Mouse (Mus musculus) kidney, embryonic 14.5 days (tissue): ENCODE results near the gene Rag1. TPM values are rescaled to one million over a fixed set of nuclear protein-coding genes. Genes with fewer than 3 reads are reported as not detected.

Experiments
- ATAC-seq: fragments of 200-750 bp; cut with Nextera tagmentation; 2 replicates; pipeline ENCODE4 v1.8.0; 2017; ENCODE audit warnings: moderate number of reproducible peaks, mild to moderate bottlenecking, moderate TSS enrichment, moderate library complexity; ENCODE audit not compliant: low FRiP score, low TSS enrichment
- H3K27ac ChIP-seq: fragments of 300-500 bp; sonication (generic); 2 replicates; pipeline ENCODE4 v1.5.1; 2014; ENCODE audit warnings: low read depth, mild to moderate bottlenecking, low read length, moderate library complexity, mixed read lengths
- H3K27me3 ChIP-seq: fragments of 300-500 bp; sonication (generic); 2 replicates; pipeline ENCODE4 v1.6.1; 2014; ENCODE audit warnings: mild to moderate bottlenecking, low read length; ENCODE audit not compliant: control insufficient read depth, insufficient read depth
- H3K36me3 ChIP-seq: fragments of 300-500 bp; sonication (generic); 2 replicates; pipeline ENCODE4 v1.6.1; 2014; ENCODE audit warnings: low read length, mixed read lengths; ENCODE audit not compliant: control insufficient read depth, insufficient read depth
- H3K4me1 ChIP-seq: fragments of 300-500 bp; sonication (generic); 2 replicates; pipeline ENCODE4 v1.6.1; 2014; ENCODE audit warnings: low read length, mixed read lengths; ENCODE audit not compliant: control insufficient read depth, insufficient read depth
- H3K4me2 ChIP-seq: fragments of 300-500 bp; sonication (generic); replicated peaks from 2 replicates; pipeline ENCODE4 v1.6.1; 2014; ENCODE audit warnings: low read depth, mild to moderate bottlenecking, low read length
- H3K4me3 ChIP-seq: fragments of 300-500 bp; sonication (generic); 2 replicates; pipeline ENCODE4 v1.5.1; 2014; ENCODE audit warnings: mild to moderate bottlenecking, low read length
- H3K9ac ChIP-seq: fragments of 300-500 bp; sonication (generic); 2 replicates; pipeline ENCODE4 v1.6.1; 2014; ENCODE audit warnings: low read depth, mild to moderate bottlenecking, low read length, moderate library complexity
- H3K9me3 ChIP-seq: fragments of 300-500 bp; sonication (generic); 2 replicates; pipeline ENCODE4 v1.6.1; 2016; ENCODE audit warnings: low read length; ENCODE audit not compliant: control insufficient read depth
- WGBS: fragments of 180-500 bp; shearing (Covaris S2); extraction: QIAGEN DNeasy Blood & Tissue Kit; methylation state at CpG from one replicate; pipeline ENCODE4 v1.1.7; 2014; 5-methylcytosine and 5-hydroxymethylcytosine counted together
- polyA plus RNA-seq: library from polyadenylated mRNA; unstranded; fragments of >200 nt; fragmentation: Nextera tagmentation; extraction: Ambion mirVana; gene quantifications from 2 replicates; pipeline ENCODE4 v1.2.1, GENCODE M21; 2014

Gene Rag1
- polyA plus RNA-seq, result 0.03 TPM in 1 of 2 replicates, not detected in the other

- H3K4me1 ChIP-seq, result no peaks in the 10 kb centered on the region
- ATAC-seq, result no peak
- H3K4me3 ChIP-seq, result no peak within 1 kb of the TSS
- H3K4me2 ChIP-seq, result no peak within 1 kb of the TSS; the same call in 1 of the 2 replicates
- H3K36me3 ChIP-seq, result no peaks in the 10 kb centered on the region
- H3K27me3 ChIP-seq, result no peaks in the 10 kb centered on the region
- H3K9me3 ChIP-seq, result no peaks in the 10 kb centered on the region
- WGBS, result 47% methylated on average over 8 of the region's 8 CpGs
- H3K9ac ChIP-seq, result no peak within 1 kb of the TSS
- no peak within 1 kb of the TSS for H3K27ac ChIP-seq
These were observed at the start of gene Rag1, which contains the start of gene B230118H07Rik for GRCm38 (mm10) chr2:101649114-101649671. TSS of gene Rag1 (minus strand) at chr2:101649501. TSS of gene B230118H07Rik (minus strand) at chr2:101649532.

- 89% methylated on average over 7 of the region's 7 CpGs for WGBS
These were observed 46.3 kb upstream of the Rag1 start for GRCm38 (mm10) chr2:101695584-101695983.

GRCm38 (mm10) chr2:101693577-101694215 lies 44.4 kb upstream of the Rag1 start:
- WGBS, result 66% methylated on average over 5 of the region's 5 CpGs

More at GRCm38 (mm10) chr2:101695584-101695983, 46.3 kb upstream of the Rag1 start:
- Histone ChIP-seq H3K4me3 (no peak overlapping the region), H3K27ac (no peak overlapping the region), H3K36me3 (peaks cover 30% of the 10 kb centered on the region), H3K27me3 (no peaks in the 10 kb centered on the region), H3K9me3 (no peaks in the 10 kb centered on the region), H3K4me2 (no peak overlapping the region), H3K9ac (no peak overlapping the region), H3K4me1 (no peaks in the 10 kb centered on the region)
- no peak for ATAC-seq

GRCm38 (mm10) chr2:101693043-101693442 lies 43.7 kb upstream of the Rag1 start:
- WGBS, result 76% methylated on average over 4 of the region's 4 CpGs
- H3K9ac ChIP-seq, result no peak overlapping the region
- no peaks in the 10 kb centered on the region for H3K4me1 ChIP-seq
- no peaks in the 10 kb centered on the region for H3K9me3 ChIP-seq
- no peak for ATAC-seq
- no peak overlapping the region for H3K4me2 ChIP-seq
- no peak overlapping the region for H3K27ac ChIP-seq
- no peak overlapping the region for H3K4me3 ChIP-seq
- peaks cover 34% of the 10 kb centered on the region for H3K36me3 ChIP-seq
- no peaks in the 10 kb centered on the region for H3K27me3 ChIP-seq

More at GRCm38 (mm10) chr2:101693577-101694215, 44.4 kb upstream of the Rag1 start:
- no peak overlapping the region for H3K9ac ChIP-seq
- H3K27ac ChIP-seq, result no peak overlapping the region
- H3K4me2 ChIP-seq, result no peak overlapping the region
- H3K36me3 ChIP-seq, result peaks cover 37% of the 10 kb centered on the region
- no peak for ATAC-seq
- no peaks in the 10 kb centered on the region for H3K4me1 ChIP-seq
- no peaks in the 10 kb centered on the region for H3K27me3 ChIP-seq
- H3K4me3 ChIP-seq, result no peak overlapping the region
- H3K9me3 ChIP-seq, result no peaks in the 10 kb centered on the region

GRCm38 (mm10) chr2:101690252-101690827 lies 41.0 kb upstream of the Rag1 start:
- Histone ChIP-seq H3K4me3 (no peak overlapping the region), H3K27ac (no peak overlapping the region), H3K36me3 (peaks cover 30% of the 10 kb centered on the region; the same call in 1 of the 2 replicates), H3K27me3 (no peaks in the 10 kb centered on the region), H3K4me1 (no peaks in the 10 kb centered on the region), H3K9me3 (no peaks in the 10 kb centered on the region), H3K4me2 (no peak overlapping the region), H3K9ac (no peak overlapping the region)
- 94% methylated on average over 9 of the region's 9 CpGs for WGBS
- no peak for ATAC-seq

GRCm38 (mm10) chr2:101688011-101688410 lies 38.7 kb upstream of the Rag1 start:
- 95% methylated on average over 5 of the region's 5 CpGs for WGBS

GRCm38 (mm10) chr2:101684421-101684820 lies 35.1 kb upstream of the Rag1 start:
- no peaks in the 10 kb centered on the region for H3K27me3 ChIP-seq
- 0 out of 2 replicates have a peak, but pooled peaks cover 2% of the 10 kb centered on the region for H3K4me1 ChIP-seq
- no peak overlapping the region for H3K4me2 ChIP-seq
- no peak overlapping the region for H3K9ac ChIP-seq
- H3K36me3 ChIP-seq, result peaks cover 30% of the 10 kb centered on the region; the same call in 1 of the 2 replicates
- H3K9me3 ChIP-seq, result no peaks in the 10 kb centered on the region
- H3K27ac ChIP-seq, result no peak overlapping the region
- no peak overlapping the region for H3K4me3 ChIP-seq
- WGBS, result 94% methylated on average over 12 of the region's 12 CpGs
- no peak for ATAC-seq

More at GRCm38 (mm10) chr2:101688011-101688410, 38.7 kb upstream of the Rag1 start:
- Histone ChIP-seq H3K4me2 (no peak overlapping the region), H3K36me3 (peaks cover 42% of the 10 kb centered on the region; the same call in 1 of the 2 replicates), H3K27me3 (no peaks in the 10 kb centered on the region), H3K27ac (no peak overlapping the region), H3K4me1 (no peaks in the 10 kb centered on the region), H3K9ac (no peak overlapping the region), H3K9me3 (no peaks in the 10 kb centered on the region), H3K4me3 (no peak overlapping the region)
- no peak for ATAC-seq

GRCm38 (mm10) chr2:101679164-101679784 lies 30.0 kb upstream of the Rag1 start:
- H3K9ac ChIP-seq, result peak overlapping the region; percentile 93

More at GRCm38 (mm10) chr2:101679164-101679784, 30.0 kb upstream of the Rag1 start:
- no peak for ATAC-seq
- H3K27ac ChIP-seq, result no peak overlapping the region
- H3K27me3 ChIP-seq, result no peaks in the 10 kb centered on the region
- peak overlapping the region; percentile 100 for H3K4me3 ChIP-seq
- peak overlapping the region; percentile 78 for H3K4me2 ChIP-seq
- 5% methylated on average over 15 of the region's 15 CpGs for WGBS
- peaks cover 3% of the 10 kb centered on the region; the same call in 1 of the 2 replicates for H3K36me3 ChIP-seq
- no peaks in the 10 kb centered on the region for H3K9me3 ChIP-seq
- 0 out of 2 replicates have a peak, but pooled peaks cover 5% of the 10 kb centered on the region for H3K4me1 ChIP-seq
